8 mouse cellular contexts compared by ENCODE assay signal in the genomic region with DNA sequence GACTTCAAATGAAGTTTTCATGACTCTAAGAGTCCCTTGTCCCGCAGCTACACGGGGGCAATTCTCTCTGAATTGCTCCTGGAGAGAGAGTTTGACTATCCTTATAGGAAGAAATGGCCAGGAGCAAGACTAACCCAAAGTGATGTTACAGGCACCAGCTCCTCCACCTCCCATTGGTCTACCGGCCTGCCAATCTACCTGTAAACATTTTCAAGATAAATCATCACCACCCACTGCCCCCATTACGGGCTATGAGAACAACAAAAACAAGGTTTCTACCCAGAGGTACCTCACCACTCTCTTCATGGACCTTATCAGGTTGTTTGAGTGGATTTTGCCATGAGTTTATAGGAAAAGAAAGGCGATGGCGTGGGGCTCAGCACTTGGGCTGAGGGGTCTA. TPM values are rescaled to one million over a fixed set of nuclear protein-coding genes. Genes with fewer than 3 reads are reported as not detected.
DNase-seq lines count a peak whose midpoint lies in the region; ATAC-seq lines count a peak whose summit lies in the region.

No protein-coding gene starts in this region.

- no peak overlapping the region for H3K27ac ChIP-seq in limb, embryonic 12.5 days

- H3K9me3 ChIP-seq in limb, embryonic 12.5 days: no peaks in the 10 kb centered on the region

- ATAC-seq in limb, embryonic 12.5 days (ENCODE audit: insufficient number of reproducible peaks, insufficient read depth, low FRiP score, low TSS enrichment, low read depth): no peak

- no peaks in the 10 kb centered on the region for H3K36me3 ChIP-seq in limb, embryonic 12.5 days

- peak; percentile 10 for DNase-seq in right cerebral cortex, postnatal 14 days
- no peak for DNase-seq in right cerebral cortex, postnatal 10 days (ENCODE audit: low spot score in 2 of 2)
- peak; percentile 35 to 36 for DNase-seq in heart, postnatal 36 days
- peak; percentile 58 for DNase-seq in retina, postnatal 1 day
- DNase-seq in frontal cortex, postnatal 14 days (ENCODE audit: low spot score in 2 of 2): no peak
- DNase-seq in ovary, adult 18-20 months (ENCODE audit: low spot score): no peak
- DNase-seq in layer of hippocampus, adult 18-20 months (ENCODE audit: low spot score in 2 of 2): no peak

- H3K9ac ChIP-seq in limb, embryonic 12.5 days (replicated peaks): no peak overlapping the region

- peak overlapping the region; percentile 64 for H3K4me3 ChIP-seq in limb, embryonic 12.5 days (replicated peaks)

- intact Hi-C loops in heart, postnatal 36 days (cut with DNase I): loop anchor here (2.0 to 5.0 kb wide), 4 partner anchors 40 to 287 kb away; no protein-coding TSS in a partner anchor

- H3K4me2 ChIP-seq in limb, embryonic 12.5 days: peak overlapping the region; percentile 96

- WGBS in limb, embryonic 12.5 days: 29% methylated on average over 6 of the region's 6 CpGs

- H3K4me1 ChIP-seq in limb, embryonic 12.5 days (replicated peaks): peaks cover 19% of the 10 kb centered on the region

- peaks cover 30% of the 10 kb centered on the region for H3K27me3 ChIP-seq in limb, embryonic 12.5 days

RNA-seq across cellular contexts. Expression of gene Egln3, which starts 1.4 kb away (rescaled TPM):
- 10 to 100 TPM; 56.1 to 78.5 TPM for total RNA-seq in heart, postnatal 36 days (2021)
- 3.0 and 3.4 TPM in 2 replicates for polyA plus RNA-seq in limb, embryonic 12.5 days (2016; fragmentation: Nextera tagmentation; extraction: Ambion mirVana)
- total RNA-seq in layer of hippocampus, adult 18-20 months (2021): 1 to 10 TPM; 5.5 TPM

Comparison
In these comparisons a context has a peak if more than half of its experiments do, and no peak if none do; other contexts are left out.
1. DNase-seq: peak in right cerebral cortex, postnatal 14 days (single experiment), heart, postnatal 36 days (2 of 2) and retina, postnatal 1 day (single experiment); none in right cerebral cortex, postnatal 10 days (0 of 2), frontal cortex, postnatal 14 days (0 of 2), ovary, adult 18-20 months (single experiment) and layer of hippocampus, adult 18-20 months (0 of 2).
2. RNA of gene Egln3, which starts 1.4 kb away (total RNA-seq): 56.1 to 78.5 TPM in heart, postnatal 36 days; 5.5 TPM in layer of hippocampus, adult 18-20 months; every median in the first group is over 4 times any median in the second.